ENCODE assay signal across 33 mouse cellular contexts in genomic region chr8:113896446-113896845, GRCm38 (mm10). TPM values are rescaled to one million over a fixed set of nuclear protein-coding genes. Genes with fewer than 3 reads are reported as not detected.
DNase-seq lines count a peak whose midpoint lies in the region; TF ChIP-seq lines count a peak whose summit lies in the region.
"Had no signal": no experiment of that assay in that cellular context is flagged by ENCODE, and none has a peak within 500 bp of the region (broad histone marks: within the 10 kb centered on the region; RNA-seq: fewer than 3 reads in every experiment).

No protein-coding gene starts in this region.

- intact Hi-C loops in heart, adult 2 months (cut with DNase I), result no loop called here

- H3K27ac ChIP-seq in heart, adult 2 months, result no peak overlapping the region
- no peak overlapping the region for H3K27ac ChIP-seq in cerebellum, adult 2 months (ENCODE audit: insufficient read depth, low read length)
- H3K27ac ChIP-seq: forebrain, embryonic 13.5 days; heart, embryonic 13.5 days; hindbrain, embryonic 10.5 days; hindbrain, embryonic 15.5 days; kidney, embryonic 15.5 days; layer of hippocampus, adult 2 months; limb, embryonic 10.5 days; limb, embryonic 15.5 days; liver, embryonic 14.5 days; stomach, embryonic 15.5 days had no signal

- no peaks in the 10 kb centered on the region for H3K36me3 ChIP-seq in heart, adult 2 months (ENCODE audit: control insufficient read depth, insufficient read depth, low read length)
- H3K36me3 ChIP-seq: heart, embryonic 13.5 days; hindbrain, embryonic 10.5 days; hindbrain, embryonic 15.5 days; kidney, embryonic 15.5 days; limb, embryonic 10.5 days; limb, embryonic 15.5 days; stomach, embryonic 15.5 days had no signal

- no peak for TF ChIP-seq EP300 in heart, adult 2 months (IDR thresholded peaks at IDR 0.05; ENCODE audit: insufficient read depth, low read depth, low read length)

- no peak overlapping the region for H3K9ac ChIP-seq in heart, adult 2 months (ENCODE audit: low read depth, low read length)
- H3K9ac ChIP-seq: forebrain, embryonic 13.5 days; heart, embryonic 13.5 days; hindbrain, embryonic 15.5 days; kidney, embryonic 15.5 days; limb, embryonic 15.5 days; liver, embryonic 14.5 days; stomach, embryonic 15.5 days had no signal

- DNase-seq in heart, adult 8-10 months (ENCODE audit: low spot score), result peak; percentile 4
- no peak for DNase-seq in heart, adult 2 months
- peak; percentile 49 to 81 for DNase-seq in cerebellum, adult 2 months
- DNase-seq in cerebellum, postnatal 10 days, result peak; percentile 67 to 77
- peak; percentile 70 for DNase-seq in gonadal fat pad, adult 2 months (ENCODE audit: low read depth)
- no peak for DNase-seq in layer of hippocampus, adult 11-12 months (ENCODE audit: low spot score)
- DNase-seq in yolk sac, embryonic 10.5 days (ENCODE audit: low spot score), result no peak
- DNase-seq: adrenal gland, adult 2 months; adrenal gland, postnatal 36 days; B cell, adult 2 months; embryo, embryonic 11 days; gastrocnemius, postnatal 10 days; heart, postnatal 10 days; kidney, adult 11 months; kidney, postnatal 25 days; lung, adult 2 months; lung, postnatal 10 days; midbrain, embryonic 14.5 days; retina, postnatal 1 day; right cerebral cortex, postnatal 14 days; thymus, postnatal 14 days had no signal

- no peaks in the 10 kb centered on the region for H3K79me2 ChIP-seq in heart, adult 2 months (replicated peaks; ENCODE audit: control insufficient read depth, insufficient read depth, low read length)

- no peak for TF ChIP-seq CTCF in heart, adult 2 months (IDR thresholded peaks at IDR 0.05)
- TF ChIP-seq CTCF in cerebellum, adult 2 months (IDR thresholded peaks at IDR 0.05; ENCODE audit: borderline replicate concordance, insufficient read depth, low read depth, low read length), result no peak

- H3K4me3 ChIP-seq in heart, adult 2 months, result no peak overlapping the region
- no peak overlapping the region for H3K4me3 ChIP-seq in cerebellum, adult 2 months (replicated peaks; ENCODE audit: insufficient read depth, low read depth, low read length)
- H3K4me3 ChIP-seq: forebrain, embryonic 13.5 days; heart, embryonic 13.5 days; hindbrain, embryonic 10.5 days; hindbrain, embryonic 15.5 days; kidney, embryonic 15.5 days; layer of hippocampus, adult 2 months; limb, embryonic 10.5 days; limb, embryonic 15.5 days; stomach, embryonic 15.5 days had no signal

- TF ChIP-seq POLR2A in heart, adult 2 months (IDR thresholded peaks at IDR 0.05; ENCODE audit: insufficient read depth, low read depth, low read length), result no peak
- TF ChIP-seq POLR2A in cerebellum, adult 2 months (IDR thresholded peaks at IDR 0.05; ENCODE audit: borderline replicate concordance, insufficient read depth, low read length), result no peak

- H3K27me3 ChIP-seq in heart, adult 2 months (ENCODE audit: control insufficient read depth, insufficient read depth, low read length), result no peaks in the 10 kb centered on the region
- H3K27me3 ChIP-seq in cerebellum, adult 2 months (ENCODE audit: control insufficient read depth, insufficient read depth, low read length), result no peaks in the 10 kb centered on the region
- H3K27me3 ChIP-seq: forebrain, embryonic 13.5 days; heart, embryonic 13.5 days; hindbrain, embryonic 15.5 days; kidney, embryonic 15.5 days; limb, embryonic 15.5 days; stomach, embryonic 15.5 days had no signal

- H3K4me1 ChIP-seq in heart, adult 2 months (ENCODE audit: control insufficient read depth, insufficient read depth, low read length), result peaks cover 1% of the 10 kb centered on the region
- H3K4me1 ChIP-seq in cerebellum, adult 2 months (ENCODE audit: control insufficient read depth, insufficient read depth, low read length), result no peaks in the 10 kb centered on the region; the same call in 1 of the 2 replicates
- H3K4me1 ChIP-seq: heart, embryonic 13.5 days; hindbrain, embryonic 10.5 days; hindbrain, embryonic 15.5 days; kidney, embryonic 15.5 days; limb, embryonic 10.5 days; limb, embryonic 15.5 days; stomach, embryonic 15.5 days had no signal

- 42% methylated on average over 1 of the region's 1 CpGs for WGBS in heart, adult 2 months
- WGBS in cerebellum, adult 2 months, result 10% methylated on average over 1 of the region's 1 CpGs

RNA-seq across cellular contexts. Expression of gene Adamts18, which starts 47.9 kb away (rescaled TPM):
- total RNA-seq in heart, adult 8-10 months (2022), result not detected
- not detected for total RNA-seq in heart, adult 2 months (2021)
- polyA plus RNA-seq in heart, adult 2 months (2012; rRNA removed), result 0.04 TPM in 1 of 2 replicates, not detected in the other
- 9.6 and 12.3 TPM in 2 replicates for polyA plus RNA-seq in cerebellum, adult 2 months (2012; rRNA removed)
- polyA plus RNA-seq in gonadal fat pad, adult 2 months (2012; rRNA removed), result 0.37 and 0.43 TPM in 2 replicates
- total RNA-seq: adrenal gland, adult 2 months; adrenal gland, postnatal 36 days; monocyte, adult 5-6 weeks had no signal
- polyA plus RNA-seq: inflammation-experienced regulatory T-cells, adult 6 months; lung, adult 2 months had no signal

Comparison
In these comparisons a context has a peak if more than half of its experiments do, and no peak if none do; other contexts are left out.
1. DNase-seq: peak in heart, adult 8-10 months (single experiment), cerebellum, adult 2 months (2 of 2), cerebellum, postnatal 10 days (2 of 2) and gonadal fat pad, adult 2 months (single experiment); none in heart, adult 2 months (0 of 2), layer of hippocampus, adult 11-12 months (single experiment) and yolk sac, embryonic 10.5 days (single experiment).